Mouse (Mus musculus): ENCODE data around the gene Gkn2. TPM values are rescaled to one million over a fixed set of nuclear protein-coding genes. Genes with fewer than 3 reads are reported as not detected.

The Gkn2 gene
- polyA plus RNA-seq, 1 experiment from 2014 or later: not detected

- Histone ChIP-seq H3K4me2 (ENCODE audit: low read depth, low read length) (no peak overlapping the region), H3K27me3 (ENCODE audit: control insufficient read depth, insufficient read depth, low read depth, low read length) (no peaks in the 10 kb centered on the region), H3K9ac (ENCODE audit: low read depth, low read length) (no peak overlapping the region), H3K4me1 (ENCODE audit: control insufficient read depth, low read depth, low read length) (no peaks in the 10 kb centered on the region), H3K9me3 (replicated peaks; ENCODE audit: control insufficient read depth, low read length) (no peaks in the 10 kb centered on the region), H3K4me3 (ENCODE audit: low read depth, low read length) (no peak overlapping the region), H3K27ac (ENCODE audit: low read length) (no peak overlapping the region), H3K36me3 (ENCODE audit: control insufficient read depth, insufficient read depth) (no peaks in the 10 kb centered on the region)
- no peak for ATAC-seq (ENCODE audit: low read depth)
- 45% methylated on average over 5 of the region's 5 CpGs for WGBS (ENCODE audit: insufficient replicate concordance)
These were observed 53.8 kb downstream of the Gkn2 start for GRCm38 (mm10) chr6:87426954-87427353.

- no peak overlapping the region for H3K27ac ChIP-seq (ENCODE audit: low read length)
- H3K4me2 ChIP-seq (ENCODE audit: low read depth, low read length): no peak overlapping the region
- H3K4me3 ChIP-seq (ENCODE audit: low read depth, low read length): no peak overlapping the region
- H3K36me3 ChIP-seq (ENCODE audit: control insufficient read depth, insufficient read depth): no peaks in the 10 kb centered on the region
- no peak for ATAC-seq (ENCODE audit: low read depth)
- H3K4me1 ChIP-seq (ENCODE audit: control insufficient read depth, low read depth, low read length): no peaks in the 10 kb centered on the region
- no peak overlapping the region for H3K9ac ChIP-seq (ENCODE audit: low read depth, low read length)
- no peaks in the 10 kb centered on the region for H3K9me3 ChIP-seq (replicated peaks; ENCODE audit: control insufficient read depth, low read length)
- no peaks in the 10 kb centered on the region for H3K27me3 ChIP-seq (ENCODE audit: control insufficient read depth, insufficient read depth, low read depth, low read length)
- 69% methylated on average over 8 of the region's 8 CpGs for WGBS (ENCODE audit: insufficient replicate concordance)
These were observed 54.5 kb downstream of the Gkn2 start for GRCm38 (mm10) chr6:87427616-87428015.

GRCm38 (mm10) chr6:87428487-87429044 is 55.4 kb downstream of the Gkn2 start, which contains the start of gene Bmp10:
Gene Bmp10, plus strand, starts transcription at chr6:87428994.
- Histone ChIP-seq H3K9ac (ENCODE audit: low read depth, low read length) (no peak within 1 kb of the TSS), H3K4me2 (ENCODE audit: low read depth, low read length) (no peak within 1 kb of the TSS), H3K27ac (ENCODE audit: low read length) (no peak within 1 kb of the TSS), H3K9me3 (replicated peaks; ENCODE audit: control insufficient read depth, low read length) (no peaks in the 10 kb centered on the region), H3K27me3 (ENCODE audit: control insufficient read depth, insufficient read depth, low read depth, low read length) (no peaks in the 10 kb centered on the region), H3K4me1 (ENCODE audit: control insufficient read depth, low read depth, low read length) (no peaks in the 10 kb centered on the region), H3K36me3 (ENCODE audit: control insufficient read depth, insufficient read depth) (no peaks in the 10 kb centered on the region), H3K4me3 (ENCODE audit: low read depth, low read length) (no peak within 1 kb of the TSS)
- 50% methylated on average over 7 of the region's 7 CpGs for WGBS (ENCODE audit: insufficient replicate concordance)
- ATAC-seq (ENCODE audit: low read depth): no peak; the same call in 1 of the 2 replicates

Other genes starting within 250 kb of the Gkn2 start
- 0.36 and 0.54 TPM in 2 replicates for gene Antxr1, start 37.5 kb upstream of the Gkn2 start, polyA plus RNA-seq (2015; fragmentation: Nextera tagmentation; extraction: Ambion mirVana)
- not detected in 2 replicates for gene Gkn1, start 22.4 kb upstream of the Gkn2 start, polyA plus RNA-seq (2015; fragmentation: Nextera tagmentation; extraction: Ambion mirVana)
- gene Gkn3, start 15.6 kb downstream of the Gkn2 start, polyA plus RNA-seq (2015; fragmentation: Nextera tagmentation; extraction: Ambion mirVana): not detected in 2 replicates
- gene Bmp10, start 55.6 kb downstream of the Gkn2 start, polyA plus RNA-seq (2015; fragmentation: Nextera tagmentation; extraction: Ambion mirVana): 0.15 TPM in 2 replicates
- gene Arhgap25, start 159.9 kb downstream of the Gkn2 start, polyA plus RNA-seq (2015; fragmentation: Nextera tagmentation; extraction: Ambion mirVana): 4.7 and 5.1 TPM in 2 replicates
- gene Prokr1, start 217.4 kb downstream of the Gkn2 start, polyA plus RNA-seq (2015; fragmentation: Nextera tagmentation; extraction: Ambion mirVana): 5.8 and 7.0 TPM in 2 replicates